Mouse (Mus musculus): ENCODE measurements around the gene Trappc2l. TPM values are rescaled to one million over a fixed set of nuclear protein-coding genes. Genes with fewer than 3 reads are reported as not detected.

Gene Trappc2l
- 49.7 and 61.8 TPM in 2 replicates for polyA plus RNA-seq (2015; fragmentation: Nextera tagmentation; extraction: Ambion mirVana)

- peak; percentile 95 for ATAC-seq (ENCODE audit: insufficient read depth, low FRiP score, low read depth)
- Histone ChIP-seq H3K4me3 (replicated peaks) (peak within 1 kb of the TSS; percentile 73), H3K9ac (peak within 1 kb of the TSS; percentile 52), H3K9me3 (no peaks in the 10 kb centered on the region), H3K36me3 (no peaks in the 10 kb centered on the region), H3K4me2 (peak within 1 kb of the TSS; percentile 93), H3K27ac (peak within 1 kb of the TSS; percentile 89), H3K4me1 (peaks cover 24% of the 10 kb centered on the region; the same call in 1 of the 2 replicates), H3K27me3 (replicated peaks) (no peaks in the 10 kb centered on the region)
- under 1% methylated on average over 47 of the region's 57 CpGs for WGBS
Measured at GRCm38 (mm10) chr8:122611295-122612133, at the start of gene Trappc2l, which contains the start of gene Galns. TSS of gene Trappc2l (plus strand) at chr8:122611640. TSS of gene Galns (minus strand) at chr8:122611463.

- WGBS, result 72% methylated on average over 25 of the region's 25 CpGs
- Histone ChIP-seq H3K9me3 (no peaks in the 10 kb centered on the region), H3K27ac (peak overlapping the region; percentile 57; the same call in 1 of the 2 replicates), H3K27me3 (replicated peaks) (no peaks in the 10 kb centered on the region), H3K9ac (no peak overlapping the region), H3K4me3 (replicated peaks) (no peak overlapping the region), H3K4me1 (peaks cover 19% of the 10 kb centered on the region), H3K36me3 (peaks cover 4% of the 10 kb centered on the region), H3K4me2 (no peak overlapping the region)
- no peak for ATAC-seq (ENCODE audit: insufficient read depth, low FRiP score, low read depth)
Measured at GRCm38 (mm10) chr8:122564363-122565352, 46.8 kb upstream of the Trappc2l start.

- Histone ChIP-seq H3K9me3 (no peaks in the 10 kb centered on the region), H3K4me1 (peaks cover 22% of the 10 kb centered on the region), H3K27ac (peak overlapping the region; percentile 96), H3K4me3 (replicated peaks) (peak overlapping the region; percentile 95), H3K9ac (peak overlapping the region; percentile 67; the same call in 1 of the 2 replicates), H3K36me3 (peaks cover 25% of the 10 kb centered on the region), H3K27me3 (replicated peaks) (no peaks in the 10 kb centered on the region), H3K4me2 (peak overlapping the region; percentile 84)
- ATAC-seq (ENCODE audit: insufficient read depth, low FRiP score, low read depth), result no peak
- 27% methylated on average over 6 of the region's 6 CpGs for WGBS
Measured at GRCm38 (mm10) chr8:122566766-122567165, 44.7 kb upstream of the Trappc2l start.

- Histone ChIP-seq H3K27ac (peak within 1 kb of the TSS; percentile 96), H3K36me3 (peaks cover 33% of the 10 kb centered on the region), H3K4me2 (peak within 1 kb of the TSS; percentile 84), H3K9me3 (no peaks in the 10 kb centered on the region), H3K27me3 (replicated peaks) (no peaks in the 10 kb centered on the region), H3K9ac (peak within 1 kb of the TSS; percentile 91), H3K4me1 (peaks cover 22% of the 10 kb centered on the region), H3K4me3 (replicated peaks) (peak within 1 kb of the TSS; percentile 95)
- WGBS, result under 1% methylated on average over 62 of the region's 62 CpGs
- peak; percentile 96 for ATAC-seq (ENCODE audit: insufficient read depth, low FRiP score, low read depth)
Measured at GRCm38 (mm10) chr8:122567361-122568108, 43.9 kb upstream of the Trappc2l start, which contains the start of gene Cdt1. TSS of gene Cdt1 (plus strand) at chr8:122568015.

- Histone ChIP-seq H3K4me2 (peak overlapping the region; percentile 84), H3K36me3 (peaks cover 38% of the 10 kb centered on the region), H3K4me3 (replicated peaks) (peak overlapping the region; percentile 95), H3K9me3 (no peaks in the 10 kb centered on the region), H3K9ac (peak overlapping the region; percentile 91), H3K4me1 (peaks cover 22% of the 10 kb centered on the region), H3K27ac (peak overlapping the region; percentile 96), H3K27me3 (replicated peaks) (no peaks in the 10 kb centered on the region)
- ATAC-seq (ENCODE audit: insufficient read depth, low FRiP score, low read depth), result peak; percentile 19; the same call in 1 of the 2 replicates
- 0% methylated on average over 34 of the region's 34 CpGs for WGBS
Measured at GRCm38 (mm10) chr8:122568109-122568504, 43.3 kb upstream of the Trappc2l start.

GRCm38 (mm10) chr8:122568881-122569309 lies 42.5 kb upstream of the Trappc2l start:
- peaks cover 22% of the 10 kb centered on the region for H3K4me1 ChIP-seq
- peak overlapping the region; percentile 42 for H3K9ac ChIP-seq
- H3K4me3 ChIP-seq (replicated peaks), result peak overlapping the region; percentile 95
- WGBS, result 9% methylated on average over 10 of the region's 10 CpGs
- no peaks in the 10 kb centered on the region for H3K9me3 ChIP-seq
- no peak for ATAC-seq (ENCODE audit: insufficient read depth, low FRiP score, low read depth)
- H3K27me3 ChIP-seq (replicated peaks), result no peaks in the 10 kb centered on the region
- peaks cover 38% of the 10 kb centered on the region for H3K36me3 ChIP-seq
- H3K27ac ChIP-seq, result no peak overlapping the region
- H3K4me2 ChIP-seq, result peak overlapping the region; percentile 84

GRCm38 (mm10) chr8:122569329-122569728 lies 42.1 kb upstream of the Trappc2l start:
- H3K27ac ChIP-seq, result no peak overlapping the region
- WGBS, result 56% methylated on average over 9 of the region's 9 CpGs

GRCm38 (mm10) chr8:122569996-122570395 lies 41.4 kb upstream of the Trappc2l start:
- WGBS, result 93% methylated on average over 16 of the region's 16 CpGs
- Histone ChIP-seq H3K4me3 (replicated peaks) (no peak overlapping the region), H3K9ac (no peak overlapping the region), H3K4me1 (peaks cover 30% of the 10 kb centered on the region), H3K9me3 (no peaks in the 10 kb centered on the region), H3K27ac (no peak overlapping the region), H3K36me3 (peaks cover 41% of the 10 kb centered on the region), H3K27me3 (replicated peaks) (no peaks in the 10 kb centered on the region), H3K4me2 (peak overlapping the region; percentile 84; the same call in 1 of the 2 replicates)
- ATAC-seq (ENCODE audit: insufficient read depth, low FRiP score, low read depth), result no peak

More at GRCm38 (mm10) chr8:122569329-122569728, 42.1 kb upstream of the Trappc2l start:
- peak overlapping the region; percentile 95 for H3K4me3 ChIP-seq (replicated peaks)
- peak overlapping the region; percentile 84 for H3K4me2 ChIP-seq
- peaks cover 41% of the 10 kb centered on the region for H3K36me3 ChIP-seq
- H3K9ac ChIP-seq, result peak overlapping the region; percentile 42
- H3K4me1 ChIP-seq, result peaks cover 23% of the 10 kb centered on the region
- ATAC-seq (ENCODE audit: insufficient read depth, low FRiP score, low read depth), result no peak
- no peaks in the 10 kb centered on the region for H3K27me3 ChIP-seq (replicated peaks)
- no peaks in the 10 kb centered on the region for H3K9me3 ChIP-seq

- no peak overlapping the region for H3K4me3 ChIP-seq (replicated peaks)
- H3K9me3 ChIP-seq, result no peaks in the 10 kb centered on the region
- no peak overlapping the region for H3K4me2 ChIP-seq
- no peak for ATAC-seq (ENCODE audit: insufficient read depth, low FRiP score, low read depth)
- H3K9ac ChIP-seq, result no peak overlapping the region
- 89% methylated on average over 11 of the region's 11 CpGs for WGBS
- H3K27me3 ChIP-seq (replicated peaks), result no peaks in the 10 kb centered on the region
- peaks cover 41% of the 10 kb centered on the region for H3K4me1 ChIP-seq
- peaks cover 41% of the 10 kb centered on the region for H3K36me3 ChIP-seq
- H3K27ac ChIP-seq, result no peak overlapping the region
Measured at GRCm38 (mm10) chr8:122571153-122571552, 40.3 kb upstream of the Trappc2l start.

GRCm38 (mm10) chr8:122571750-122572267 lies 39.6 kb upstream of the Trappc2l start:
- no peak for ATAC-seq (ENCODE audit: insufficient read depth, low FRiP score, low read depth)
- H3K36me3 ChIP-seq, result peaks cover 41% of the 10 kb centered on the region
- no peaks in the 10 kb centered on the region for H3K9me3 ChIP-seq
- 89% methylated on average over 17 of the region's 17 CpGs for WGBS
- no peak overlapping the region for H3K4me3 ChIP-seq (replicated peaks)
- no peak overlapping the region for H3K9ac ChIP-seq
- no peak overlapping the region for H3K27ac ChIP-seq
- H3K4me2 ChIP-seq, result no peak overlapping the region
- H3K27me3 ChIP-seq (replicated peaks), result no peaks in the 10 kb centered on the region
- H3K4me1 ChIP-seq, result peaks cover 36% of the 10 kb centered on the region
